Comparison of ENCODE assay signal across 16 mouse cellular contexts in genomic region chr17:27586661-27587060, GRCm38 (mm10). TPM values are rescaled to one million over a fixed set of nuclear protein-coding genes. Genes with fewer than 3 reads are reported as not detected.
DNase-seq lines count a peak whose midpoint lies in the region; ATAC-seq and TF ChIP-seq lines count a peak whose summit lies in the region.
"Had no signal": no experiment of that assay in that cellular context is flagged by ENCODE, and none has a peak within 500 bp of the region (broad histone marks: within the 10 kb centered on the region; RNA-seq: fewer than 3 reads in every experiment).

No protein-coding gene starts in this region.

- no peak overlapping the region for H3K4me2 ChIP-seq in lung, embryonic 14.5 days
- H3K4me2 ChIP-seq in heart, embryonic 12.5 days = peak overlapping the region; percentile 24; the same call in 1 of the 2 replicates

- intact Hi-C loops in heart, postnatal 14 days (cut with DNase I) = loop anchor here (5.0 kb wide), 1 partner anchor 36 kb away; the partner anchor contains the start of gene Nudt3

- H3K4me1 ChIP-seq in lung, embryonic 14.5 days (ENCODE audit: insufficient read depth) = no peaks in the 10 kb centered on the region
- peaks cover 69% of the 10 kb centered on the region for H3K4me1 ChIP-seq in heart, embryonic 12.5 days (replicated peaks)

- peak; percentile 65 to 72 for DNase-seq in heart, adult 18-20 months
- no peak for DNase-seq in heart, postnatal 14 days
- no peak for DNase-seq in lung, embryonic 14.5 days
- DNase-seq in lung, postnatal 25 days (ENCODE audit: low spot score) = no peak
- no peak for DNase-seq in kidney, adult 9 months
- DNase-seq: adrenal gland, postnatal 14 days; cerebellum, postnatal 10 days; lung, adult 2 months had no signal

- TF ChIP-seq CTCF in lung, embryonic 14.5 days (IDR thresholded peaks at IDR 0.05; ENCODE audit: low read depth) = no peak

- ATAC-seq in lung, embryonic 14.5 days (ENCODE audit: insufficient read depth) = no peak
- ATAC-seq in heart, embryonic 12.5 days (ENCODE audit: insufficient number of reproducible peaks, low FRiP score) = no peak

- H3K79me2 ChIP-seq in macrophage (ENCODE audit: inconsistent target) = peaks cover 53% of the 10 kb centered on the region

- peak overlapping the region; percentile 54; the same call in 1 of the 2 replicates for H3K27ac ChIP-seq in lung, embryonic 14.5 days (ENCODE audit: low read depth)
- peak overlapping the region; percentile 85 for H3K27ac ChIP-seq in heart, embryonic 12.5 days (ENCODE audit: poor library complexity, severe bottlenecking)
- H3K27ac ChIP-seq in macrophage = peak overlapping the region; percentile 28

- no peaks in the 10 kb centered on the region for H3K9me3 ChIP-seq in lung, embryonic 14.5 days (ENCODE audit: low read depth, low read length)
- H3K9me3 ChIP-seq in heart, embryonic 12.5 days (replicated peaks) = no peaks in the 10 kb centered on the region
- H3K9me3 ChIP-seq: G1E had no signal

- no peak overlapping the region for H3K9ac ChIP-seq in lung, embryonic 14.5 days
- peak overlapping the region; percentile 43; the same call in 1 of the 2 replicates for H3K9ac ChIP-seq in heart, embryonic 12.5 days

- no peaks in the 10 kb centered on the region for H3K27me3 ChIP-seq in lung, embryonic 14.5 days (ENCODE audit: insufficient read depth, low read length)
- no peaks in the 10 kb centered on the region for H3K27me3 ChIP-seq in heart, embryonic 12.5 days (replicated peaks)

- no peak overlapping the region for H3K4me3 ChIP-seq in lung, embryonic 14.5 days (ENCODE audit: low read depth, low read length)
- H3K4me3 ChIP-seq in heart, embryonic 12.5 days = no peak overlapping the region
- H3K4me3 ChIP-seq in macrophage (ENCODE audit: inconsistent target) = no peak overlapping the region
- H3K4me3 ChIP-seq: myocyte had no signal

- 49% methylated on average over 9 of the region's 9 CpGs for WGBS in lung, embryonic 14.5 days
- 48% methylated on average over 9 of the region's 9 CpGs for WGBS in heart, embryonic 12.5 days
- WGBS in macrophage (ENCODE audit: missing documents) = 43% methylated on average over 9 of the region's 9 CpGs

- peaks cover 56% of the 10 kb centered on the region for H3K36me3 ChIP-seq in lung, embryonic 14.5 days (ENCODE audit: insufficient read depth)
- peaks cover 39% of the 10 kb centered on the region for H3K36me3 ChIP-seq in heart, embryonic 12.5 days
- H3K36me3 ChIP-seq in macrophage (ENCODE audit: inconsistent target) = no peaks in the 10 kb centered on the region

RNA-seq across cellular contexts. Expression of gene AI413582, which starts 21.1 kb away (rescaled TPM):
- 10 to 100 TPM in 1 of 2 experiments, 1 to 10 TPM in 1; 9.3 to 10.6 TPM for total RNA-seq in heart, adult 18-20 months (2021)
- 10 to 100 TPM in 1 of 2 experiments, 1 to 10 TPM in 1; 10.0 to 10.4 TPM for total RNA-seq in heart, postnatal 14 days (2021)
- 17.6 and 21.8 TPM in 2 replicates for polyA plus RNA-seq in lung, embryonic 14.5 days (2014; fragmentation: Nextera tagmentation; extraction: Ambion mirVana)
- 13.2 and 14.9 TPM in 2 replicates for polyA plus RNA-seq in heart, embryonic 12.5 days (2016; fragmentation: Nextera tagmentation; extraction: Ambion mirVana)
- 10 to 100 TPM; 10.6 to 63.5 (median 31.3) TPM for total RNA-seq in macrophage (2018; cell fraction: chromatin; rRNA removed)
- 100 to 1,000 TPM in 22 of 26 experiments, 10 to 100 TPM in 4; 81.5 to 158 (median 121) TPM for total RNA-seq in macrophage (2018; cell fraction: cytosol; rRNA removed)
- total RNA-seq in macrophage (2018; cell fraction: nucleus; rRNA removed) = 10 to 100 TPM; 19.4 to 92.0 (median 44.1) TPM
- polyA plus RNA-seq in macrophage (2018) = 42.9 to 137 TPM (median 117 TPM) in 3 replicates

RNA-seq across cellular contexts. Expression of gene Hmga1, which starts 30.4 kb away (rescaled TPM):
- total RNA-seq in heart, adult 18-20 months (2021) = 10 to 100 TPM; 47.3 to 52.7 TPM
- total RNA-seq in heart, postnatal 14 days (2021) = 10 to 100 TPM; 37.1 to 38.2 TPM
- 295 and 329 TPM in 2 replicates for polyA plus RNA-seq in lung, embryonic 14.5 days (2014; fragmentation: Nextera tagmentation; extraction: Ambion mirVana)
- polyA plus RNA-seq in heart, embryonic 12.5 days (2016; fragmentation: Nextera tagmentation; extraction: Ambion mirVana) = 188 and 194 TPM in 2 replicates
- total RNA-seq in macrophage (2018; cell fraction: chromatin; rRNA removed) = 100 to 1,000 TPM in 3 of 26 experiments, 10 to 100 TPM in 23; 28.3 to 118 (median 66.0) TPM
- 100 to 1,000 TPM; 322 to 681 (median 467) TPM for total RNA-seq in macrophage (2018; cell fraction: cytosol; rRNA removed)
- total RNA-seq in macrophage (2018; cell fraction: nucleus; rRNA removed) = 100 to 1,000 TPM in 24 of 26 experiments, 10 to 100 TPM in 2; 62.1 to 302 (median 193) TPM
- 300 to 634 TPM (median 423 TPM) in 3 replicates for polyA plus RNA-seq in macrophage (2018)

RNA-seq across cellular contexts. Expression of gene Nudt3, which starts 36.6 kb away (rescaled TPM):
- 100 to 1,000 TPM; 323 to 334 TPM for total RNA-seq in heart, adult 18-20 months (2021)
- 100 to 1,000 TPM; 320 to 341 TPM for total RNA-seq in heart, postnatal 14 days (2021)
- 30.5 and 34.4 TPM in 2 replicates for polyA plus RNA-seq in lung, embryonic 14.5 days (2014; fragmentation: Nextera tagmentation; extraction: Ambion mirVana)
- 106 and 110 TPM in 2 replicates for polyA plus RNA-seq in heart, embryonic 12.5 days (2016; fragmentation: Nextera tagmentation; extraction: Ambion mirVana)
- total RNA-seq in macrophage (2018; cell fraction: chromatin; rRNA removed) = 100 to 1,000 TPM in 1 of 26 experiments, 10 to 100 TPM in 25; 10.9 to 103 (median 50.1) TPM
- total RNA-seq in macrophage (2018; cell fraction: cytosol; rRNA removed) = 100 to 1,000 TPM in 1 of 26 experiments, 10 to 100 TPM in 25; 50.5 to 123 (median 72.4) TPM
- total RNA-seq in macrophage (2018; cell fraction: nucleus; rRNA removed) = 10 to 100 TPM; 21.9 to 97.1 (median 54.8) TPM
- polyA plus RNA-seq in macrophage (2018) = 61.7 to 90.2 TPM (median 74.2 TPM) in 3 replicates

RNA-seq across cellular contexts. Expression of gene RPS10-NUDT3, which starts 48.4 kb away (rescaled TPM):
- under 1 TPM in 1 of 2 experiments, not detected in 1; 0.84 TPM for total RNA-seq in heart, adult 18-20 months (2021)
- total RNA-seq in heart, postnatal 14 days (2021) = not detected
- not detected in 2 replicates for polyA plus RNA-seq in lung, embryonic 14.5 days (2014; fragmentation: Nextera tagmentation; extraction: Ambion mirVana)
- not detected in 2 replicates for polyA plus RNA-seq in heart, embryonic 12.5 days (2016; fragmentation: Nextera tagmentation; extraction: Ambion mirVana)
- total RNA-seq in macrophage (2018; cell fraction: chromatin; rRNA removed) = not detected
- under 1 TPM in 2 of 26 experiments, not detected in 24; 0.18 TPM for total RNA-seq in macrophage (2018; cell fraction: cytosol; rRNA removed)
- total RNA-seq in macrophage (2018; cell fraction: nucleus; rRNA removed) = not detected
- polyA plus RNA-seq in macrophage (2018) = not detected in 3 replicates
- total RNA-seq: adrenal gland, postnatal 14 days; G1E; megakaryocyte-erythroid progenitor cell, adult 5-6 weeks had no signal
- polyA plus RNA-seq: C2C12; G1E; limb, embryonic 11.5 days; lung, adult 2 months; myocyte; testis, adult 2 months had no signal

RNA-seq across cellular contexts. Expression of gene Rps10, which starts 49.8 kb away (rescaled TPM):
- total RNA-seq in heart, adult 18-20 months (2021) = 100 to 1,000 TPM; 527 to 608 TPM
- total RNA-seq in heart, postnatal 14 days (2021) = 100 to 1,000 TPM; 542 to 580 TPM
- 1,167 and 1,191 TPM in 2 replicates for polyA plus RNA-seq in lung, embryonic 14.5 days (2014; fragmentation: Nextera tagmentation; extraction: Ambion mirVana)
- 611 and 625 TPM in 2 replicates for polyA plus RNA-seq in heart, embryonic 12.5 days (2016; fragmentation: Nextera tagmentation; extraction: Ambion mirVana)
- 100 to 1,000 TPM in 2 of 26 experiments, 10 to 100 TPM in 24; 28.0 to 259 (median 59.8) TPM for total RNA-seq in macrophage (2018; cell fraction: chromatin; rRNA removed)
- total RNA-seq in macrophage (2018; cell fraction: cytosol; rRNA removed) = 1,000 to 10,000 TPM in 9 of 26 experiments, 100 to 1,000 TPM in 17; 632 to 1,265 (median 825) TPM
- 100 to 1,000 TPM in 20 of 26 experiments, 10 to 100 TPM in 6; 77.4 to 202 (median 121) TPM for total RNA-seq in macrophage (2018; cell fraction: nucleus; rRNA removed)
- 766 to 1,638 TPM (median 1,627 TPM) in 3 replicates for polyA plus RNA-seq in macrophage (2018)

Comparison
In these comparisons a context has a peak if more than half of its experiments do, and no peak if none do; other contexts are left out.
1. DNase-seq: peak in heart, adult 18-20 months (2 of 2); none in heart, postnatal 14 days (0 of 2), lung, embryonic 14.5 days (single experiment), lung, postnatal 25 days (single experiment) and kidney, adult 9 months (single experiment).
2. H3K27ac ChIP-seq: peak in every context shown above with its lines; median percentile 85 in heart, embryonic 12.5 days; 54 in lung, embryonic 14.5 days; 28 in macrophage.